Mouse (Mus musculus) myocyte (in vitro differentiated cells): ENCODE data around the gene 1700020L24Rik.

Source experiments
- MAX ChIP-seq: IDR thresholded peaks from one replicate; pipeline ENCODE4 v1.6.1; 2011; ENCODE audit warnings: low read depth, mild to moderate bottlenecking, control low read depth
- MYOD1 ChIP-seq, 3 experiments: IDR thresholded peaks; one replicate each; pipeline ENCODE4 v1.6.1; 2011; ENCODE audit warnings: control low read depth in 2 of 3, low read depth in 2 of 3, mild to moderate bottlenecking in 2 of 3, moderate library complexity in 1 of 3; ENCODE audit not compliant: insufficient read length in 2 of 3, control insufficient read depth in 1 of 3
- MYOG ChIP-seq, 3 experiments: IDR thresholded peaks; one replicate each; pipeline ENCODE4 v1.6.1; 2011; ENCODE audit warnings: control low read depth in 2 of 3, low read depth in 2 of 3, mild to moderate bottlenecking in 2 of 3; ENCODE audit not compliant: insufficient read length in 2 of 3, control insufficient read depth in 1 of 3, insufficient read depth in 1 of 3
- POLR2A ChIP-seq: IDR thresholded peaks from one replicate; pipeline ENCODE4 v1.6.1; 2011; ENCODE audit warnings: low read depth, mild to moderate bottlenecking, control low read depth, moderate library complexity; ENCODE audit not compliant: insufficient read length
- SRF ChIP-seq: IDR thresholded peaks from one replicate; pipeline ENCODE4 v1.6.1; 2011; ENCODE audit warnings: low read depth; ENCODE audit not compliant: control insufficient read depth, insufficient read length
- TCF3 ChIP-seq: IDR thresholded peaks from one replicate; pipeline ENCODE4 v1.6.1; 2011; ENCODE audit warnings: low read depth, control low read depth; ENCODE audit not compliant: insufficient read length
- USF1 ChIP-seq: IDR thresholded peaks from one replicate; pipeline ENCODE4 v1.6.1; 2011; ENCODE audit warnings: low read depth, mild to moderate bottlenecking, control low read depth, moderate library complexity

- TF ChIP-seq POLR2A (no peak), SRF (no peak), USF1 (no peak), MYOG (IDR thresholded peaks at IDR 0.05; ENCODE audit: control insufficient read depth in 1 of 3, insufficient read depth in 1 of 3, insufficient read length in 2 of 3, low read depth in 2 of 3) (no peak), TCF3 (no peak), MYOD1 (IDR thresholded peaks at IDR 0.05; ENCODE audit: control insufficient read depth in 1 of 3, insufficient read length in 2 of 3, low read depth in 2 of 3) (no peak), MAX (no peak)
Observed at GRCm38 (mm10) chr11:83398724-83399123, 38.8 kb upstream of the 1700020L24Rik start.
